Mouse (Mus musculus): ENCODE measurements around the gene Sh2d3c. TPM values are rescaled to one million over a fixed set of nuclear protein-coding genes. Genes with fewer than 3 reads are reported as not detected.
A peak's percentile ranks its signal among the peaks of the same experiment; 100 is the strongest.

Sh2d3c gene
- polyA plus RNA-seq, 1 experiment from 2014 or later = 41.1 TPM

- H3K36me3 ChIP-seq = peaks cover 53% of the 10 kb centered on the region
These were observed 36.0 kb upstream of the Sh2d3c start for GRCm38 (mm10) chr2:32684681-32685428.

GRCm38 (mm10) chr2:32685807-32686206 lies 35.0 kb upstream of the Sh2d3c start:
- H3K4me2 ChIP-seq (replicated peaks) = no peak overlapping the region
- no peaks in the 10 kb centered on the region for H3K27me3 ChIP-seq
- no peak for ATAC-seq (ENCODE audit: low FRiP score, low read depth)
- H3K36me3 ChIP-seq = peaks cover 53% of the 10 kb centered on the region
- 100% methylated on average over 3 of the region's 3 CpGs for WGBS
- H3K4me1 ChIP-seq = 0 out of 2 replicates have a peak, but pooled peaks cover 4% of the 10 kb centered on the region
- no peaks in the 10 kb centered on the region for H3K9me3 ChIP-seq
- no peak overlapping the region for H3K9ac ChIP-seq (replicated peaks)
- no peak overlapping the region for H3K27ac ChIP-seq (replicated peaks)
- no peak overlapping the region for H3K4me3 ChIP-seq

More at GRCm38 (mm10) chr2:32684681-32685428, 36.0 kb upstream of the Sh2d3c start:
- Histone ChIP-seq H3K4me2 (replicated peaks) (no peak overlapping the region), H3K27ac (replicated peaks) (no peak overlapping the region), H3K9me3 (no peaks in the 10 kb centered on the region), H3K27me3 (no peaks in the 10 kb centered on the region), H3K4me3 (no peak overlapping the region), H3K4me1 (0 out of 2 replicates have a peak, but pooled peaks cover 4% of the 10 kb centered on the region), H3K9ac (replicated peaks) (no peak overlapping the region)
- 95% methylated on average over 15 of the region's 15 CpGs for WGBS
- ATAC-seq (ENCODE audit: low FRiP score, low read depth) = no peak

- Histone ChIP-seq H3K4me1 (0 out of 2 replicates have a peak, but pooled peaks cover 4% of the 10 kb centered on the region), H3K27ac (replicated peaks) (no peak overlapping the region), H3K4me2 (replicated peaks) (no peak overlapping the region), H3K36me3 (peaks cover 53% of the 10 kb centered on the region), H3K9ac (replicated peaks) (no peak overlapping the region), H3K27me3 (no peaks in the 10 kb centered on the region), H3K9me3 (no peaks in the 10 kb centered on the region), H3K4me3 (no peak overlapping the region)
- WGBS = 91% methylated on average over 6 of the region's 6 CpGs
- ATAC-seq (ENCODE audit: low FRiP score, low read depth) = no peak
These were observed 34.2 kb upstream of the Sh2d3c start for GRCm38 (mm10) chr2:32686640-32687039.

GRCm38 (mm10) chr2:32687562-32687961 lies 33.3 kb upstream of the Sh2d3c start:
- no peak for ATAC-seq (ENCODE audit: low FRiP score, low read depth)
- H3K27ac ChIP-seq (replicated peaks) = no peak overlapping the region
- H3K9me3 ChIP-seq = no peaks in the 10 kb centered on the region
- peaks cover 6% of the 10 kb centered on the region; the same call in 1 of the 2 replicates for H3K4me1 ChIP-seq
- H3K4me2 ChIP-seq (replicated peaks) = no peak overlapping the region
- H3K9ac ChIP-seq (replicated peaks) = no peak overlapping the region
- WGBS = 95% methylated on average over 8 of the region's 8 CpGs
- H3K36me3 ChIP-seq = peaks cover 52% of the 10 kb centered on the region
- H3K4me3 ChIP-seq = no peak overlapping the region
- no peaks in the 10 kb centered on the region for H3K27me3 ChIP-seq

GRCm38 (mm10) chr2:32689420-32689819 lies 31.4 kb upstream of the Sh2d3c start:
- no peak for ATAC-seq (ENCODE audit: low FRiP score, low read depth)
- Histone ChIP-seq H3K9ac (replicated peaks) (no peak overlapping the region), H3K4me2 (replicated peaks) (no peak overlapping the region), H3K27me3 (no peaks in the 10 kb centered on the region; the same call in 1 of the 2 replicates), H3K4me1 (peaks cover 15% of the 10 kb centered on the region), H3K4me3 (no peak overlapping the region), H3K9me3 (no peaks in the 10 kb centered on the region), H3K36me3 (peaks cover 35% of the 10 kb centered on the region), H3K27ac (replicated peaks) (no peak overlapping the region)
- 16% methylated on average over 5 of the region's 5 CpGs for WGBS

- WGBS = 91% methylated on average over 11 of the region's 11 CpGs
- H3K9me3 ChIP-seq = no peaks in the 10 kb centered on the region
- no peak overlapping the region for H3K4me3 ChIP-seq
- ATAC-seq (ENCODE audit: low FRiP score, low read depth) = no peak
- peaks cover 15% of the 10 kb centered on the region for H3K4me1 ChIP-seq
- H3K4me2 ChIP-seq (replicated peaks) = no peak overlapping the region
- peaks cover 19% of the 10 kb centered on the region for H3K36me3 ChIP-seq
- no peak overlapping the region for H3K27ac ChIP-seq (replicated peaks)
- no peaks in the 10 kb centered on the region; the same call in 1 of the 2 replicates for H3K27me3 ChIP-seq
- H3K9ac ChIP-seq (replicated peaks) = no peak overlapping the region
These were observed 29.8 kb upstream of the Sh2d3c start for GRCm38 (mm10) chr2:32691041-32691440.

- no peak overlapping the region for H3K4me3 ChIP-seq
- peaks cover 15% of the 10 kb centered on the region for H3K4me1 ChIP-seq
- no peaks in the 10 kb centered on the region; the same call in 1 of the 2 replicates for H3K27me3 ChIP-seq
- 96% methylated on average over 14 of the region's 14 CpGs for WGBS
- ATAC-seq (ENCODE audit: low FRiP score, low read depth) = no peak
- H3K4me2 ChIP-seq (replicated peaks) = peak overlapping the region; percentile 93; the same call in 1 of the 2 replicates
- H3K9ac ChIP-seq (replicated peaks) = peak overlapping the region; percentile 83; the same call in 1 of the 2 replicates
- no peak overlapping the region for H3K27ac ChIP-seq (replicated peaks)
- no peaks in the 10 kb centered on the region for H3K9me3 ChIP-seq
- H3K36me3 ChIP-seq = peaks cover 4% of the 10 kb centered on the region
These were observed 28.4 kb upstream of the Sh2d3c start for GRCm38 (mm10) chr2:32692496-32692895.

GRCm38 (mm10) chr2:32693282-32693681 lies 27.6 kb upstream of the Sh2d3c start:
- ATAC-seq (ENCODE audit: low FRiP score, low read depth) = no peak
- H3K36me3 ChIP-seq = no peaks in the 10 kb centered on the region
- 23% methylated on average over 7 of the region's 7 CpGs for WGBS
- peak overlapping the region; percentile 81 for H3K4me3 ChIP-seq
- H3K27me3 ChIP-seq = no peaks in the 10 kb centered on the region; the same call in 1 of the 2 replicates
- H3K27ac ChIP-seq (replicated peaks) = 0 out of 2 replicates have a peak overlapping the region, but pooled peaks have one; percentile 70
- peak overlapping the region; percentile 93 for H3K4me2 ChIP-seq (replicated peaks)
- H3K9ac ChIP-seq (replicated peaks) = peak overlapping the region; percentile 83
- peaks cover 15% of the 10 kb centered on the region for H3K4me1 ChIP-seq
- no peaks in the 10 kb centered on the region for H3K9me3 ChIP-seq

GRCm38 (mm10) chr2:32693823-32694411 lies 26.9 kb upstream of the Sh2d3c start:
- Histone ChIP-seq H3K9ac (replicated peaks) (peak overlapping the region; percentile 83), H3K27me3 (no peaks in the 10 kb centered on the region; the same call in 1 of the 2 replicates), H3K36me3 (no peaks in the 10 kb centered on the region), H3K4me1 (peaks cover 15% of the 10 kb centered on the region), H3K4me3 (peak overlapping the region; percentile 81), H3K9me3 (no peaks in the 10 kb centered on the region), H3K4me2 (replicated peaks) (peak overlapping the region; percentile 93), H3K27ac (replicated peaks) (peak overlapping the region; percentile 70)
- ATAC-seq (ENCODE audit: low FRiP score, low read depth) = peak; percentile 97
- WGBS = under 1% methylated on average over 51 of the region's 51 CpGs

- no peak overlapping the region for H3K9ac ChIP-seq (replicated peaks)
- H3K4me2 ChIP-seq (replicated peaks) = peak overlapping the region; percentile 93
- peak overlapping the region; percentile 81; the same call in 1 of the 2 replicates for H3K4me3 ChIP-seq
- ATAC-seq (ENCODE audit: low FRiP score, low read depth) = no peak
- no peaks in the 10 kb centered on the region; the same call in 1 of the 2 replicates for H3K27me3 ChIP-seq
- H3K27ac ChIP-seq (replicated peaks) = no peak overlapping the region
- H3K36me3 ChIP-seq = no peaks in the 10 kb centered on the region
- H3K9me3 ChIP-seq = no peaks in the 10 kb centered on the region
- peaks cover 13% of the 10 kb centered on the region for H3K4me1 ChIP-seq
- WGBS = 87% methylated on average over 12 of the region's 12 CpGs
These were observed 26.2 kb upstream of the Sh2d3c start for GRCm38 (mm10) chr2:32694691-32695090.

- Histone ChIP-seq H3K4me3 (no peak overlapping the region), H3K4me2 (replicated peaks) (no peak overlapping the region), H3K36me3 (peaks cover 22% of the 10 kb centered on the region), H3K9ac (replicated peaks) (no peak overlapping the region), H3K27ac (replicated peaks) (no peak overlapping the region), H3K27me3 (no peaks in the 10 kb centered on the region), H3K9me3 (no peaks in the 10 kb centered on the region), H3K4me1 (no peaks in the 10 kb centered on the region)
- no peak for ATAC-seq (ENCODE audit: low FRiP score, low read depth)
- 83% methylated on average over 6 of the region's 6 CpGs for WGBS
These were observed 21.2 kb upstream of the Sh2d3c start for GRCm38 (mm10) chr2:32699680-32700079.
